Mouse (Mus musculus): ENCODE data around the gene Brcc3. TPM values are rescaled to one million over a fixed set of nuclear protein-coding genes. Genes with fewer than 3 reads are reported as not detected.

Brcc3 gene
- polyA plus RNA-seq (2014; fragmentation: Nextera tagmentation; extraction: Ambion mirVana): 62.5 and 71.8 TPM in 2 replicates

- H3K27me3 ChIP-seq (ENCODE audit: control insufficient read depth, insufficient read depth, low read length): no peaks in the 10 kb centered on the region
- peak within 1 kb of the TSS; percentile 45 for H3K4me3 ChIP-seq (ENCODE audit: low read depth, low read length)
- 11% methylated on average over 52 of the region's 52 CpGs for WGBS
- H3K9ac ChIP-seq (ENCODE audit: low read depth, low read length): peak within 1 kb of the TSS; percentile 63
- ATAC-seq (ENCODE audit: low FRiP score) (peak; percentile 100), DNase-seq (ENCODE audit: low spot score) (peak; percentile 87)
- H3K9me3 ChIP-seq (ENCODE audit: control insufficient read depth, low read length): no peaks in the 10 kb centered on the region
- H3K36me3 ChIP-seq (ENCODE audit: control insufficient read depth, insufficient read depth, low read length): no peaks in the 10 kb centered on the region
- H3K4me1 ChIP-seq (replicated peaks; ENCODE audit: control insufficient read depth, insufficient read depth, low read length): no peaks in the 10 kb centered on the region
- H3K27ac ChIP-seq (ENCODE audit: low read depth, low read length): peak within 1 kb of the TSS; percentile 86
- H3K4me2 ChIP-seq (replicated peaks; ENCODE audit: low read depth, low read length): peak within 1 kb of the TSS; percentile 33
These were observed at the start of gene Brcc3, which contains the start of the genes Cmc4 and Mtcp1 for GRCm38 (mm10) chrX:75415936-75416785. Gene Brcc3 (plus strand): TSS chrX:75416628. Gene Cmc4 (minus strand): TSS chrX:75416584. Gene Mtcp1 (minus strand): TSS chrX:75416588.

DNA sequence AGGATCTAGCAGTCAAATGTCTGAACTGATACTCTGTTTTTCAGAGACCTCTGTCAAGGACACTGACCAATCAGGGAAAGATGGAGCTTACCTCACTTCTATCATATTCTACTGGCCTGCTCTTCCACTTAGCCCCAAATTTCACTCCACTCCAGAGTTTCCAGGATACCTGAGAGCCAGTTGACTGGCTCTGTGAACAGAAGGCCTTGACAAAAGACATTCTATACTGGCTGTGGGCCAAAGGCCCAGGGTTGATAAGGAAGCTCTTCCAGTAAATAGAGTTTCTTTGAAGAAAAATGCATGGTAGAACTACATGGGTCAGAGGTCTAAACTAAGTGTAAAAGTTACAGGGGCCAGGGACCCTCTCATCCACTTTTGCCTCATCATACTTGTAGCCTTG, 46.2 kb upstream of the Brcc3 start:
- no peak overlapping the region for H3K4me3 ChIP-seq (ENCODE audit: low read depth, low read length)
- H3K9me3 ChIP-seq (ENCODE audit: control insufficient read depth, low read length): no peaks in the 10 kb centered on the region
- no peak overlapping the region for H3K27ac ChIP-seq (ENCODE audit: low read depth, low read length)
- no peaks in the 10 kb centered on the region for H3K27me3 ChIP-seq (ENCODE audit: control insufficient read depth, insufficient read depth, low read length)
- H3K4me1 ChIP-seq (replicated peaks; ENCODE audit: control insufficient read depth, insufficient read depth, low read length): no peaks in the 10 kb centered on the region
- DNase-seq (ENCODE audit: low spot score) (no peak), ATAC-seq (ENCODE audit: low FRiP score) (no peak)
- no peak overlapping the region for H3K4me2 ChIP-seq (replicated peaks; ENCODE audit: low read depth, low read length)
- H3K36me3 ChIP-seq (ENCODE audit: control insufficient read depth, insufficient read depth, low read length): no peaks in the 10 kb centered on the region
- H3K9ac ChIP-seq (ENCODE audit: low read depth, low read length): no peak overlapping the region

DNA sequence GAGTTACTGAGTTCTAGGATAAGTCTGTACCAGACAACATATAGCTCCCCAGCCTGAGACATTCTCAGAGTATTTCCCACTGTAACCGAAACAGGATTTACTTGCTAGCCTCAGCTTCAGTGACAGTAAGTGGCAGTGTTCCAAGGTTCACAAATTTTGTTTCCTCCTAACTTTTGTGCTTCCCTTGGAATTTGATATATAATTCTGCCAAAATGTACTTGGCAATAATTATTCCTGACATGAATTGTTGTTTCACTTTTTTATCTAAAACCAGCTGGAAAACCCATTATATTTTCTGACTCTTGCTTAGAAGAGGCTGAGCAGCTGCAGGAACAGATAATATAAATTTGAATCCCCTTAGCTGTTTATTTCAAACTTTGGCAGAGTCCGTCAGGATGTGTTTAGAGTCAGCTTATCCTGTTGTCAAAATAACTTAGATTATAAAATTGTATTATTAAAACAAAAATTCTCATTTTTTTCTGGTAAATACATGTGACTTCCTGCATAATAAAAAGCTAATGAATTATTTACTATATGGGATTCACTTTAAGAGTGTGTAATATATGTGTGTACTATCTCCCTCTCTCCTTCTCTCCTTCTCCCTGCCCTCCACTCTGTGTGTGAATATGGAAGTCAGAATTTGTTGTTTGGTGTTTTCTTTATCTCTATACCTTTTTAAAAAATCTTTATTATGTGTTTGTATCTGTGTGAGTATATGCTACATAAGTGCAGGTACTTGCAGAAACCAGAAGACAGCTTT, 43.6 kb upstream of the Brcc3 start:
- 86% methylated on average over 2 of the region's 2 CpGs for WGBS
- Histone ChIP-seq H3K9me3 (ENCODE audit: control insufficient read depth, low read length) (no peaks in the 10 kb centered on the region), H3K9ac (ENCODE audit: low read depth, low read length) (no peak overlapping the region), H3K27me3 (ENCODE audit: control insufficient read depth, insufficient read depth, low read length) (no peaks in the 10 kb centered on the region), H3K4me1 (replicated peaks; ENCODE audit: control insufficient read depth, insufficient read depth, low read length) (no peaks in the 10 kb centered on the region), H3K27ac (ENCODE audit: low read depth, low read length) (no peak overlapping the region), H3K4me2 (replicated peaks; ENCODE audit: low read depth, low read length) (no peak overlapping the region), H3K4me3 (ENCODE audit: low read depth, low read length) (no peak overlapping the region), H3K36me3 (ENCODE audit: control insufficient read depth, insufficient read depth, low read length) (no peaks in the 10 kb centered on the region)
- ATAC-seq (ENCODE audit: low FRiP score) (no peak), DNase-seq (ENCODE audit: low spot score) (no peak)

DNA sequence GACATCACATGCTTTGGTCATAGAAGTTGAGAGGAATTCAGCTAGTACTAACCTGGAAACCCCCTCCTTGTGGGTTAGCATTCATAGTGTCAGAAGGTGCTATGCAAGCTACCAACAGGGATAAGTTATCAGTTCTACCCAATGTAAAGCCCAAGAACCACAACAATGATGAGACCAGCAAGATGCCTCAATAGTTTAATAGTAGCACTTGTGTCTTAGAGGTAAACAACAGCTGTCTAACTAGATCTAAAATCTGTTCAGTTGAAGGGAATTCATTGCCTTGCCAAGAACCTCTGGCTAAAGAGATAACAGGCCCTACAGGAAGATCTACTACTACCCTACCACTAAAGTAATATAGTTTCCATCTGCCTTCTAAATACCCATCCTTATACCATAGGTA, 39.6 kb upstream of the Brcc3 start:
- no peaks in the 10 kb centered on the region for H3K9me3 ChIP-seq (ENCODE audit: control insufficient read depth, low read length)

DNA sequence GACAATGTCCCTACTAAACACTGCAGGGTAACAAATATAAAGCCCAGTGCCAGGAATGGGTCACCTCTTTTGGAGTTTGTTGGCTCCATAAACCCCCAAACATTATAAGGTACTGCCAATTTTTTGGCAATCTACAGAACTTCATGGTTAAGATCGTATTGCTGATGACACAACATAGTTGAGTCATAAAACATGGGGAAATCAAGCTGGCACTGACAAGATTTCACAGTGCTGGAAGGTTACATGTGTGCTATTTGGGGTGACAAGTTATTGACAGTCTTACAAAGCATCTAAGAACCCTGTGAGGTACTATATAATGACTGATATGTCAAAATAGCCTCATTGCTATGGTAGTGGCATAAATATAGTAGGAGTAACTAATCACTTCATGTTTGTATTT, 35.3 kb upstream of the Brcc3 start:
- Histone ChIP-seq H3K9ac (ENCODE audit: low read depth, low read length) (no peak overlapping the region), H3K4me3 (ENCODE audit: low read depth, low read length) (no peak overlapping the region), H3K9me3 (ENCODE audit: control insufficient read depth, low read length) (no peaks in the 10 kb centered on the region), H3K27ac (ENCODE audit: low read depth, low read length) (no peak overlapping the region), H3K27me3 (ENCODE audit: control insufficient read depth, insufficient read depth, low read length) (no peaks in the 10 kb centered on the region), H3K4me2 (replicated peaks; ENCODE audit: low read depth, low read length) (no peak overlapping the region), H3K36me3 (ENCODE audit: control insufficient read depth, insufficient read depth, low read length) (no peaks in the 10 kb centered on the region), H3K4me1 (replicated peaks; ENCODE audit: control insufficient read depth, insufficient read depth, low read length) (no peaks in the 10 kb centered on the region)
- no peak for DNase-seq (ENCODE audit: low spot score)
- WGBS: 94% methylated on average over 1 of the region's 1 CpGs
- no peak for ATAC-seq (ENCODE audit: low FRiP score)

More for the DNA sequence above, 39.6 kb upstream of the Brcc3 start:
- Histone ChIP-seq H3K9ac (ENCODE audit: low read depth, low read length) (no peak overlapping the region), H3K27me3 (ENCODE audit: control insufficient read depth, insufficient read depth, low read length) (no peaks in the 10 kb centered on the region), H3K27ac (ENCODE audit: low read depth, low read length) (no peak overlapping the region), H3K36me3 (ENCODE audit: control insufficient read depth, insufficient read depth, low read length) (no peaks in the 10 kb centered on the region), H3K4me3 (ENCODE audit: low read depth, low read length) (no peak overlapping the region), H3K4me1 (replicated peaks; ENCODE audit: control insufficient read depth, insufficient read depth, low read length) (no peaks in the 10 kb centered on the region), H3K4me2 (replicated peaks; ENCODE audit: low read depth, low read length) (no peak overlapping the region)
- DNase-seq (ENCODE audit: low spot score): no peak
- ATAC-seq (ENCODE audit: low FRiP score): no peak

DNA sequence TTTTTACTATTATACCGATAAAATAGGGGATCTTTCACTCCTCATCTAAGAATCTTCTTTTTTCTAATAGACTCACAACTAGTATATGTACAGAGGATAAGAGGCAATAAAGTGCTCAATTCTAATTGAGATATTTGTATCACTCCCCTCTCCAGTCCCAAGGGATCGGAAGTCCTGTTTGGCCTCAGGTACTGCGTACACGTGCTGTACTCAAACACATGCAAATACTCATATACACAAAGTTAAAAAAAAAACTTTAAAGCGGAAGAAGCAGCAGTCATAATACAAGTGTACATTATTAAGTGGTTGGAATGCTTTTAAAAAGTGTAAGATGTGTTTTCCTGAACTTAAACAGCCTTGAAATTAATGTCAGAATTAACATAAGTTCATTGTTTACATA, 34.7 kb upstream of the Brcc3 start:
- Histone ChIP-seq H3K9ac (ENCODE audit: low read depth, low read length) (no peak overlapping the region), H3K36me3 (ENCODE audit: control insufficient read depth, insufficient read depth, low read length) (no peaks in the 10 kb centered on the region), H3K4me2 (replicated peaks; ENCODE audit: low read depth, low read length) (no peak overlapping the region; the same call in 1 of the 2 replicates), H3K27me3 (ENCODE audit: control insufficient read depth, insufficient read depth, low read length) (no peaks in the 10 kb centered on the region), H3K4me1 (replicated peaks; ENCODE audit: control insufficient read depth, insufficient read depth, low read length) (no peaks in the 10 kb centered on the region), H3K27ac (ENCODE audit: low read depth, low read length) (no peak overlapping the region), H3K9me3 (ENCODE audit: control insufficient read depth, low read length) (no peaks in the 10 kb centered on the region), H3K4me3 (ENCODE audit: low read depth, low read length) (no peak overlapping the region; the same call in 1 of the 2 replicates)
- WGBS: 70% methylated on average over 5 of the region's 5 CpGs
- DNase-seq (ENCODE audit: low spot score) (peak; percentile 3), ATAC-seq (ENCODE audit: low FRiP score) (peak; percentile 23; the same call in 1 of the 2 replicates)

- H3K9me3 ChIP-seq (ENCODE audit: control insufficient read depth, low read length): no peaks in the 10 kb centered on the region
- no peaks in the 10 kb centered on the region for H3K4me1 ChIP-seq (replicated peaks; ENCODE audit: control insufficient read depth, insufficient read depth, low read length)
- peak within 1 kb of the TSS; percentile 33 for H3K4me2 ChIP-seq (replicated peaks; ENCODE audit: low read depth, low read length)
- no peaks in the 10 kb centered on the region for H3K27me3 ChIP-seq (ENCODE audit: control insufficient read depth, insufficient read depth, low read length)
- no peak within 1 kb of the TSS for H3K27ac ChIP-seq (ENCODE audit: low read depth, low read length)
- DNase-seq (ENCODE audit: low spot score) (peak; percentile 76), ATAC-seq (ENCODE audit: low FRiP score) (peak; percentile 98)
- WGBS: 8% methylated on average over 18 of the region's 25 CpGs
- H3K36me3 ChIP-seq (ENCODE audit: control insufficient read depth, insufficient read depth, low read length): no peaks in the 10 kb centered on the region
- peak within 1 kb of the TSS; percentile 36 for H3K4me3 ChIP-seq (ENCODE audit: low read depth, low read length)
- H3K9ac ChIP-seq (ENCODE audit: low read depth, low read length): peak within 1 kb of the TSS; percentile 61
These were observed 34.1 kb upstream of the Brcc3 start, which contains the start of the genes Fundc2 and F8 for GRCm38 (mm10) chrX:75382195-75382771. Gene Fundc2 (plus strand): TSS chrX:75382399. Gene F8 (minus strand): TSS chrX:75382615.

DNA sequence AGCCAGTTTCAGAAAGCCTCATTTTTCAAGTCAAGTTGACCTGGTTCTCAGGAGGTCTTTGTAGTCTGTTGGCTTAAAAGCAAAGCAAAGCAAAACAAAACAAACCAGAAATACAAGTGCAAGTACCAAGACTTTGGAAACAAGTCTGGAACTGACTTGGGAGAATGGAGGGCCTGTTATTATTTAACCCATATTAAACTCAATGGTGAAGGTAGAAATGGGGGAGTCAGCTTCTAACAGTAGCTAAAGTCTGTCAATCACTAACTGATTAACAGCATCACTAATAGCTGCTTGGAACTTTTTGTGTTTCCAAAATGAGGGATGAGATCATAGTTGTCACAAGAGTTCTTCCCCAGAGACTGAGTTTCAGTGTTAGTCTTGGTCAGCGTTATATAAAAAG, 17.0 kb upstream of the Brcc3 start:
- H3K36me3 ChIP-seq (ENCODE audit: control insufficient read depth, insufficient read depth, low read length): no peaks in the 10 kb centered on the region
- no peak for ATAC-seq (ENCODE audit: low FRiP score)
- H3K9ac ChIP-seq (ENCODE audit: low read depth, low read length): no peak overlapping the region
- no peak overlapping the region for H3K4me3 ChIP-seq (ENCODE audit: low read depth, low read length)
- H3K4me1 ChIP-seq (replicated peaks; ENCODE audit: control insufficient read depth, insufficient read depth, low read length): no peaks in the 10 kb centered on the region
- WGBS: 97% methylated on average over 1 of the region's 1 CpGs
- DNase-seq (ENCODE audit: low spot score): no peak
- H3K4me2 ChIP-seq (replicated peaks; ENCODE audit: low read depth, low read length): no peak overlapping the region
- no peak overlapping the region for H3K27ac ChIP-seq (ENCODE audit: low read depth, low read length)
- no peaks in the 10 kb centered on the region for H3K27me3 ChIP-seq (ENCODE audit: control insufficient read depth, insufficient read depth, low read length)
- no peaks in the 10 kb centered on the region for H3K9me3 ChIP-seq (ENCODE audit: control insufficient read depth, low read length)
